Mouse (Mus musculus): ENCODE results near the gene Rnpc3. TPM values are rescaled to one million over a fixed set of nuclear protein-coding genes. Genes with fewer than 3 reads are reported as not detected.

Gene Rnpc3
- 7.6 and 16.7 TPM in 2 replicates for polyA plus RNA-seq (2012; rRNA removed; ENCODE audit: low replicate concordance)

GRCm38 (mm10) chr3:113629606-113630359, at the start of gene Rnpc3:
TSS of gene Rnpc3 (minus strand) at chr3:113630149.

DNA sequence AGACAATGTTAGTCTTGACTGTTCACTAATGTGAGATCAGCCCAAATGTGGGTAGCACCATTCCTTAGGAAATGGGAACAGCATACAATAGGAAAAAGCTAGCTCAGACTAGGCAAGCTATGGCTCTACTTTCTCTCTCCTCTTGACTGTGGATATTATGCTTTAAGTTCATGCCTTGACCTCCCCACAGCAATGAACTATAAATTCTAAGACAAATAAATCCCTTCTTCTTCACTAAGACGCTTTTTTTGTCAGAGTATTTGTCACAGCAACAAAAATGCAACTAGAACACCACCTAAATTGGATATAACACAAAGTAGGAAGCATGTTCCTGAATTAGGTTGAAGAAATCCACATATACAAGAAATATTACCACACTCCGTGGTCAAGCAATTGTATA, 23.4 kb downstream of the Rnpc3 start, which contains the start of gene Amy1:
TSS of gene Amy1 (minus strand) at position 101 of the 400 bp plus-strand sequence.

Other genes starting within 250 kb of the Rnpc3 start
- not detected in 2 replicates for gene Amy2a1, start 97.7 kb downstream of the Rnpc3 start, polyA plus RNA-seq (2012; rRNA removed; ENCODE audit: low replicate concordance)
- 22.2 and 79.2 TPM in 2 replicates for gene Amy1, start 23.4 kb downstream of the Rnpc3 start, polyA plus RNA-seq (2012; rRNA removed; ENCODE audit: low replicate concordance)